Mouse (Mus musculus): ENCODE measurements around the gene Btg2. TPM values are rescaled to one million over a fixed set of nuclear protein-coding genes. Genes with fewer than 3 reads are reported as not detected.

Gene Btg2
- total RNA-seq, 2 experiments from 2014 or later, result 68.9 to 175 TPM

GRCm38 (mm10) chr1:134098726-134099515 lies 20.0 kb upstream of the Btg2 start:
- peak; percentile 78 for ATAC-seq (ENCODE audit: poor library complexity, severe bottlenecking)

- ATAC-seq (ENCODE audit: poor library complexity, severe bottlenecking), result no peak
Observed at GRCm38 (mm10) chr1:134097956-134098725, 19.2 kb upstream of the Btg2 start.

GRCm38 (mm10) chr1:134097080-134097855 lies 18.3 kb upstream of the Btg2 start:
- no peak for ATAC-seq (ENCODE audit: poor library complexity, severe bottlenecking)

GRCm38 (mm10) chr1:134096264-134096934 lies 17.5 kb upstream of the Btg2 start:
- ATAC-seq (ENCODE audit: poor library complexity, severe bottlenecking), result no peak

- no peak for ATAC-seq (ENCODE audit: poor library complexity, severe bottlenecking)
Observed at GRCm38 (mm10) chr1:134095721-134096120, 16.8 kb upstream of the Btg2 start.

- ATAC-seq (ENCODE audit: poor library complexity, severe bottlenecking), result 0 out of 2 replicates have a peak, but pooled peaks have one; percentile 7
Observed at GRCm38 (mm10) chr1:134095033-134095612, 16.2 kb upstream of the Btg2 start.

- peak; percentile 57 for ATAC-seq (ENCODE audit: poor library complexity, severe bottlenecking)
Observed at GRCm38 (mm10) chr1:134093771-134094526, 15.0 kb upstream of the Btg2 start.

- ATAC-seq (ENCODE audit: poor library complexity, severe bottlenecking), result peak; percentile 67
Observed at GRCm38 (mm10) chr1:134092852-134093770, 14.2 kb upstream of the Btg2 start.

- no peak for ATAC-seq (ENCODE audit: poor library complexity, severe bottlenecking)
Observed at GRCm38 (mm10) chr1:134092368-134092767, 13.4 kb upstream of the Btg2 start.

GRCm38 (mm10) chr1:134091851-134092250 lies 12.9 kb upstream of the Btg2 start:
- no peak for ATAC-seq (ENCODE audit: poor library complexity, severe bottlenecking)

GRCm38 (mm10) chr1:134089074-134089473 lies 10.2 kb upstream of the Btg2 start:
- no peak for ATAC-seq (ENCODE audit: poor library complexity, severe bottlenecking)

- peak; percentile 27; the same call in 1 of the 2 replicates for ATAC-seq (ENCODE audit: poor library complexity, severe bottlenecking)
Observed at GRCm38 (mm10) chr1:134086811-134087398, 8.0 kb upstream of the Btg2 start.

- no peak for ATAC-seq (ENCODE audit: poor library complexity, severe bottlenecking)
Observed at GRCm38 (mm10) chr1:134086017-134086416, 7.1 kb upstream of the Btg2 start.

- no peak for ATAC-seq (ENCODE audit: poor library complexity, severe bottlenecking)
Observed at GRCm38 (mm10) chr1:134084128-134084527, 5.2 kb upstream of the Btg2 start.

GRCm38 (mm10) chr1:134083676-134084075 lies 4.8 kb upstream of the Btg2 start:
- ATAC-seq (ENCODE audit: poor library complexity, severe bottlenecking), result no peak

GRCm38 (mm10) chr1:134082987-134083516 lies 4.1 kb upstream of the Btg2 start:
- ATAC-seq (ENCODE audit: poor library complexity, severe bottlenecking), result no peak

GRCm38 (mm10) chr1:134080881-134081450 lies 2.0 kb upstream of the Btg2 start:
- ATAC-seq (ENCODE audit: poor library complexity, severe bottlenecking), result no peak
